Mouse (Mus musculus) kidney, adult 11 months (tissue): ENCODE measurements around the gene Ets1.

Experiments used
- DNase-seq: peaks from one replicate; pipeline ENCODE4 v3.0.0; 2022

Gene Ets1

GRCm38 (mm10) chr9:32635627-32636385, at the start of gene Ets1:
TSS of gene Ets1 (plus strand) at chr9:32636221.
- no peak for DNase-seq

GRCm38 (mm10) chr9:32589900-32590299, 46.1 kb upstream of the Ets1 start:
- DNase-seq: peak; percentile 65

- DNase-seq: no peak
Observed at GRCm38 (mm10) chr9:32590571-32590970, 45.5 kb upstream of the Ets1 start.

GRCm38 (mm10) chr9:32591732-32592582, 44.1 kb upstream of the Ets1 start:
- peak; percentile 64 for DNase-seq

GRCm38 (mm10) chr9:32592583-32592890, 43.5 kb upstream of the Ets1 start:
- DNase-seq: no peak

- no peak for DNase-seq
Observed at GRCm38 (mm10) chr9:32593816-32594215, 42.2 kb upstream of the Ets1 start.

- no peak for DNase-seq
Observed at GRCm38 (mm10) chr9:32594346-32594745, 41.7 kb upstream of the Ets1 start.

- DNase-seq: peak; percentile 21
Observed at GRCm38 (mm10) chr9:32595076-32595820, 40.8 kb upstream of the Ets1 start.

- no peak for DNase-seq
Observed at GRCm38 (mm10) chr9:32596366-32596765, 39.7 kb upstream of the Ets1 start.

GRCm38 (mm10) chr9:32601953-32602352, 34.1 kb upstream of the Ets1 start:
- no peak for DNase-seq

GRCm38 (mm10) chr9:32603097-32603496, 32.9 kb upstream of the Ets1 start:
- no peak for DNase-seq

- DNase-seq: no peak
Observed at GRCm38 (mm10) chr9:32607218-32607617, 28.8 kb upstream of the Ets1 start.

GRCm38 (mm10) chr9:32608831-32609610, 27.0 kb upstream of the Ets1 start:
- DNase-seq: no peak

- no peak for DNase-seq
Observed at GRCm38 (mm10) chr9:32610218-32610617, 25.8 kb upstream of the Ets1 start.

- DNase-seq: peak; percentile 59
Observed at GRCm38 (mm10) chr9:32610631-32611030, 25.4 kb upstream of the Ets1 start.

GRCm38 (mm10) chr9:32611340-32611739, 24.7 kb upstream of the Ets1 start:
- DNase-seq: no peak

- no peak for DNase-seq
Observed at GRCm38 (mm10) chr9:32612426-32612825, 23.6 kb upstream of the Ets1 start.

GRCm38 (mm10) chr9:32612861-32613421, 23.1 kb upstream of the Ets1 start:
- DNase-seq: no peak

- DNase-seq: no peak
Observed at GRCm38 (mm10) chr9:32614191-32614590, 21.8 kb upstream of the Ets1 start.

- no peak for DNase-seq
Observed at GRCm38 (mm10) chr9:32615461-32615860, 20.6 kb upstream of the Ets1 start.

- DNase-seq: no peak
Observed at GRCm38 (mm10) chr9:32615986-32616385, 20.0 kb upstream of the Ets1 start.
